Mouse (Mus musculus) urinary bladder, adult 2 months (tissue): ENCODE measurements around the gene Mycbp2. TPM values are rescaled to one million over a fixed set of nuclear protein-coding genes. Genes with fewer than 3 reads are reported as not detected.

ENCODE experiments used
- DNase-seq: peaks from one replicate; pipeline ENCODE4 v3.0.0; 2022; ENCODE audit warnings: low spot score
- polyA plus RNA-seq: library from polyadenylated mRNA; depleted of rRNA; stranded (reverse); fragments of >200 nt; gene quantifications from 2 replicates; pipeline ENCODE4 v1.2.3, GENCODE M21; 2012

Gene Mycbp2
- polyA plus RNA-seq, 1 experiment: 51.1 TPM

- no peak for DNase-seq
These were observed 243.8 kb downstream of the Mycbp2 start for GRCm38 (mm10) chr14:103102731-103103335.

- DNase-seq: no peak
These were observed 244.4 kb downstream of the Mycbp2 start for GRCm38 (mm10) chr14:103102246-103102645.

- no peak for DNase-seq
These were observed 245.4 kb downstream of the Mycbp2 start for GRCm38 (mm10) chr14:103101171-103101570.

- DNase-seq: no peak
These were observed 246.3 kb downstream of the Mycbp2 start for GRCm38 (mm10) chr14:103100296-103100695.

- peak; percentile 84 for DNase-seq
These were observed 247.2 kb downstream of the Mycbp2 start, which contains the start of gene Fbxl3 for GRCm38 (mm10) chr14:103099238-103099933. TSS of gene Fbxl3 (minus strand) at chr14:103099566.

- DNase-seq: no peak
These were observed 247.9 kb downstream of the Mycbp2 start for GRCm38 (mm10) chr14:103098587-103099235.

GRCm38 (mm10) chr14:103098213-103098586, 248.4 kb downstream of the Mycbp2 start:
- DNase-seq: no peak

GRCm38 (mm10) chr14:103096621-103097020, 250.0 kb downstream of the Mycbp2 start:
- no peak for DNase-seq

GRCm38 (mm10) chr14:103095826-103096225, 250.8 kb downstream of the Mycbp2 start:
- DNase-seq: no peak

- DNase-seq: no peak
These were observed 251.6 kb downstream of the Mycbp2 start for GRCm38 (mm10) chr14:103095036-103095435.

GRCm38 (mm10) chr14:103093670-103094069, 252.9 kb downstream of the Mycbp2 start:
- DNase-seq: no peak

- DNase-seq: no peak
These were observed 253.4 kb downstream of the Mycbp2 start for GRCm38 (mm10) chr14:103093236-103093635.

GRCm38 (mm10) chr14:103088624-103089023, 258.0 kb downstream of the Mycbp2 start:
- no peak for DNase-seq

- no peak for DNase-seq
These were observed 258.8 kb downstream of the Mycbp2 start for GRCm38 (mm10) chr14:103087846-103088245.

GRCm38 (mm10) chr14:103086671-103087324, 259.8 kb downstream of the Mycbp2 start:
- DNase-seq: no peak

- DNase-seq: no peak
These were observed 260.6 kb downstream of the Mycbp2 start for GRCm38 (mm10) chr14:103085840-103086533.

- no peak for DNase-seq
These were observed 267.2 kb downstream of the Mycbp2 start for GRCm38 (mm10) chr14:103079209-103079977.

GRCm38 (mm10) chr14:103078006-103078912, 268.4 kb downstream of the Mycbp2 start:
- no peak for DNase-seq

GRCm38 (mm10) chr14:103077272-103078005, 269.2 kb downstream of the Mycbp2 start:
- DNase-seq: no peak
